Mouse (Mus musculus): ENCODE measurements around the gene Cwc27.

GRCm38 (mm10) chr13:104645778-104646425 lies 171.0 kb downstream of the Cwc27 start:
- TF ChIP-seq CTCF (IDR thresholded peaks at IDR 0.05; ENCODE audit: borderline replicate concordance, extremely low read depth, insufficient read depth, insufficient read length) (no peak), POLR2A (IDR thresholded peaks at IDR 0.05; ENCODE audit: borderline replicate concordance, extremely low read depth, insufficient read depth, insufficient read length, poor library complexity, severe bottlenecking) (no peak)

Measured in brain, embryonic 14.5 days (tissue).